Mouse (Mus musculus) bone marrow, adult 2 months (tissue): ENCODE measurements around the gene Il6st. TPM values are rescaled to one million over a fixed set of nuclear protein-coding genes. Genes with fewer than 3 reads are reported as not detected.

Experiments
- H3K27ac ChIP-seq: fragments of 200-500 bp; 2 replicates; pipeline ENCODE4 v1.5.1; 2012; ENCODE audit warnings: low read depth, mild to moderate bottlenecking, control low read depth, inconsistent platforms, low read length; ENCODE audit not compliant: control insufficient read depth, poor library complexity, insufficient read depth
- H3K4me1 ChIP-seq: fragments of 200-500 bp; 2 replicates; pipeline ENCODE4 v1.6.1; 2011; ENCODE audit warnings: low read length; ENCODE audit not compliant: control insufficient read depth, insufficient read depth
- H3K4me3 ChIP-seq: fragments of 200-500 bp; replicated peaks from 2 replicates; pipeline ENCODE3; 2011; ENCODE audit warnings: mild to moderate bottlenecking, low read depth, low read length, control low read depth; ENCODE audit not compliant: control insufficient read depth
- CTCF ChIP-seq: fragments of 200-500 bp; IDR thresholded peaks from 2 replicates; pipeline ENCODE4 v1.5.1; 2011; ENCODE audit warnings: low read length, control low read depth; ENCODE audit not compliant: control insufficient read depth, insufficient read depth
- POLR2A ChIP-seq: fragments of 200-500 bp; IDR thresholded peaks from 2 replicates; pipeline ENCODE4 v1.6.1; 2011; ENCODE audit warnings: low read depth, mild to moderate bottlenecking, control low read depth, low read length, borderline replicate concordance; ENCODE audit not compliant: control insufficient read depth
- WGBS: fragments of 180-500 bp; shearing (Covaris S2); methylation state at CpG from one replicate; pipeline ENCODE4 v1.1.7; 2018; 5-methylcytosine and 5-hydroxymethylcytosine counted together
- polyA plus RNA-seq: library from polyadenylated mRNA; stranded (reverse); fragments of >200 nt; gene quantifications from 2 replicates; pipeline ENCODE4 v1.2.4, GENCODE M21; 2011; ENCODE audit warnings: low replicate concordance; ENCODE audit not compliant: missing spikeins, insufficient read depth, insufficient read length

Gene Il6st
- polyA plus RNA-seq, 1 experiment, result 29.0 TPM

DNA sequence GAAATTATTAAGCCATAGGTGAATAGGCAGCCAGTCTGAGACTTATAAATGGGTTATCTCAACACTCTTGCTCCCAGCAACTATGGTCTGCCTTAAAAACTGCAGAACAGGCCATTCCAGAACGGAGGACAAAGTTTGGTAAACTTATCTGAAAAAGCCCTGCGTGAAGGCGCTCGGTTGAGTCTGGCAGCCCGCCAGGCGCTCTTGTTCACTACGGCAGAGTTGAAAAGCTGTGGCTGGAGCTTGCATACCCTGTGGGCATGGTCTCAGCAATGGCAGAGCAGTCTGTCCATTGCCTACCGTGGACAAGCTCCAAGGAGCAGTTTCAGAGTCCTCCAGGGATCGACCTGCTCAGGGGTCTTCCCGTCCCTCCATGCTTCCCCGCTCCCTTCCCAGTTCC lies 47.4 kb downstream of the Il6st start:
- TF ChIP-seq CTCF (no peak), POLR2A (no peak)
- WGBS, result 71% methylated on average over 11 of the region's 11 CpGs
- Histone ChIP-seq H3K4me3 (no peak overlapping the region), H3K27ac (no peak overlapping the region), H3K4me1 (no peaks in the 10 kb centered on the region; the same call in none of the 2 replicates)

DNA sequence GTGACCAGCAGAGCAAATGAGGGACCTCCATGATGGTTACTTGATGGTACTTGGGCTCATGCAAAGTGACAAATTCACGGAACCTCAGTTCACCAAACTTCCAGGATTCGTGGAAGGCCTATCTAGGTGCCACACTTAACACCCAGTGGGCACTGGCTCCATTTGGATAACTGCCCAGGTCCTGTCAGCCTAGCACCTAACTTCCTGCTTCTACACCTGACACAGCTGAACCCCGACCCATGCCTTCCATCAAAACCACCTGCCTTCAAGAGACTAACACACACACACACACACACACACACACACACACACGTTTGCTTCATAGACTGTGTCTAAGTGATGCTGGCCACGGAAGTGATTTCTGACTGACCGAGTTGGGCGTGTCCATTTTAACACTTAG lies 47.9 kb downstream of the Il6st start:
- Histone ChIP-seq H3K4me1 (no peaks in the 10 kb centered on the region; the same call in none of the 2 replicates), H3K27ac (no peak overlapping the region), H3K4me3 (no peak overlapping the region)
- 68% methylated on average over 7 of the region's 7 CpGs for WGBS
- no peak for TF ChIP-seq CTCF
- TF ChIP-seq POLR2A, result no peak

- no peak overlapping the region for H3K4me3 ChIP-seq
- 73% methylated on average over 5 of the region's 5 CpGs for WGBS
Measured at GRCm38 (mm10) chr13:112512824-112513223, 49.0 kb downstream of the Il6st start.

DNA sequence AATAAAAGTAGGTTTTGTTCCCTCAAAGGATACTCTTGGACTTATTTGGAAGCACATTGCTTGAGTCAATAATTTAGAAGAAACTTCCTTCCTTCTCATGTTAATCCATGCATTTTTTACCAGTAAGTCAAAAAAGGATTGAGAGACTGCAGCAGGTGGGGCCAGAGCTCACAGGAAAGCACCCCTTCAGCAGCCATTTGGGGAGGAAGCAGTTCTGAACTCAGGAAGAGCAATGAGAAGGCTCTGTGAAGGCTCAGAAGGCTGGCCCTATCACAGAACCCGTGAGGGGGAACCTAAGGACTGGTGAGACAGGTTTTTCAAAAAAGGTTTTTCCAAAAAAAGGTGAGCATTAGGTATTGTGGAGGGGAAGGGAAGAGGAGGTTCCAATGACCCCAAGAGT lies 50.7 kb downstream of the Il6st start:
- no peak overlapping the region for H3K4me3 ChIP-seq
- H3K4me1 ChIP-seq, result no peaks in the 10 kb centered on the region; the same call in none of the 2 replicates
- H3K27ac ChIP-seq, result no peak overlapping the region
- 13% methylated on average over 1 of the region's 1 CpGs for WGBS
- TF ChIP-seq POLR2A, result no peak
- TF ChIP-seq CTCF, result no peak

More at GRCm38 (mm10) chr13:112512824-112513223, 49.0 kb downstream of the Il6st start:
- TF ChIP-seq POLR2A (no peak), CTCF (no peak)
- Histone ChIP-seq H3K27ac (no peak overlapping the region), H3K4me1 (no peaks in the 10 kb centered on the region; the same call in none of the 2 replicates)

GRCm38 (mm10) chr13:112522261-112522660 lies 58.4 kb downstream of the Il6st start:
- 32% methylated on average over 6 of the region's 6 CpGs for WGBS

DNA sequence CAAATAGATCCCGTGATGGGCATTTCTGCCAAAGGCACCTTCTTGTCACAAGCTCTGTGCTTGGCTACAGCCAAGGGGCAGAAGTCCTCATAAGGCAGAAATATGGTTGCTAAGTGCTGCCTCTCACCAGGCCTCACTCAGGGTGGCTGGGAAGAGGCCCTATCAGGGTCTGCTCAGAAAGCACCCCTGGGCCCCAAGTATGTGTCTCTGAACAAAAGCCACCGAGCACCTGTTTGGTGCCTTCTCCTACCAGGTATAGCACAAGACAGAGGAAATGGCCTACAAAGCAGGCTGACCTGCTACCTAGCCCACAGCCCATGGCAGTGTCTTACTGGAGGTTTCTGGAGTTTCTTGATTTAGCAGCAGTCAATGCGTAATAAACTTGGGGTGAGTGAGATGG lies 59.0 kb downstream of the Il6st start:
- 82% methylated on average over 3 of the region's 3 CpGs for WGBS

More at GRCm38 (mm10) chr13:112522261-112522660, 58.4 kb downstream of the Il6st start:
- no peaks in the 10 kb centered on the region for H3K4me1 ChIP-seq
- no peak overlapping the region for H3K27ac ChIP-seq
- TF ChIP-seq CTCF (no peak), POLR2A (no peak)
- H3K4me3 ChIP-seq, result no peak overlapping the region

GRCm38 (mm10) chr13:112523346-112523970 lies 59.6 kb downstream of the Il6st start:
- WGBS, result 87% methylated on average over 10 of the region's 10 CpGs
- Histone ChIP-seq H3K4me3 (no peak overlapping the region), H3K27ac (no peak overlapping the region), H3K4me1 (no peaks in the 10 kb centered on the region)
- TF ChIP-seq CTCF (no peak), POLR2A (no peak)

More for the DNA sequence above, 59.0 kb downstream of the Il6st start:
- TF ChIP-seq POLR2A, result no peak
- TF ChIP-seq CTCF, result no peak
- Histone ChIP-seq H3K4me1 (no peaks in the 10 kb centered on the region), H3K27ac (no peak overlapping the region), H3K4me3 (no peak overlapping the region)

GRCm38 (mm10) chr13:112527186-112527585 lies 63.3 kb downstream of the Il6st start:
- Histone ChIP-seq H3K4me1 (no peaks in the 10 kb centered on the region), H3K4me3 (no peak overlapping the region), H3K27ac (no peak overlapping the region)
- 71% methylated on average over 1 of the region's 1 CpGs for WGBS
- TF ChIP-seq CTCF (no peak), POLR2A (no peak)
